Mouse (Mus musculus): ENCODE data around the gene Olfr464. TPM values are rescaled to one million over a fixed set of nuclear protein-coding genes. Genes with fewer than 3 reads are reported as not detected.
A peak's percentile ranks its signal among the peaks of the same experiment; 100 is the strongest.
"Not testable (repeated sequence)": the region's sequence is repeated elsewhere in the genome, so short reads cannot be mapped to it uniquely, and the experiment has no call there.

Gene Olfr464
- polyA plus RNA-seq, 1 experiment from 2014 or later: not detected

DNA sequence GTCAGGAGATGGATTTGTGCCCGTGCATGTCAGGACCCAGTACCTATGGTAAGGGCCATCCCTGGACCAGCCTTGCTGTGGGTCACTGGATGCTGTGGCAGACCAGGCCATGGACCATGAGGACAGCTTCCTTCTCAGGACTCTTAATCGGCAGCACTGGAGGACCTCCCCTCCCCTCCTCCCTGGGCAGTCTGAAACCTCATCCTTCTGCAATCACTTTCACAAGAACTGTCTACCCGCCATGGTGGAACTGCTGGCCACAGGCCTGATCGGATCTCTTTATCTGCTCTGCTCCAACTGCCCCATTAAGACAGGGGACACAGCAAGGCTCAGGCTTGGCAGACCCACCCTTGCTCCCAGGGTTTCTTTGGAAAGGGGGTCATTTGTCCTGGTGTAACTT is 39.1 kb downstream of the Olfr464 start:
- DNase-seq (ENCODE audit: low spot score) (no peak), ATAC-seq (ENCODE audit: low FRiP score, low TSS enrichment) (no peak)
- 67% methylated on average over 4 of the region's 4 CpGs for WGBS
- no peaks in the 10 kb centered on the region for H3K9me3 ChIP-seq (ENCODE audit: control insufficient read depth, low read length)
- H3K4me3 ChIP-seq (ENCODE audit: low read depth, low read length): no peak overlapping the region
- no peak overlapping the region for H3K4me2 ChIP-seq (replicated peaks; ENCODE audit: low read depth)
- TF ChIP-seq CTCF (IDR thresholded peaks at IDR 0.05; ENCODE audit: low read depth) (no peak), EP300 (optimal IDR thresholded peaks at IDR 0.05) (no peak)
- no peaks in the 10 kb centered on the region for H3K36me3 ChIP-seq (ENCODE audit: control insufficient read depth, insufficient read depth, low read length)
- H3K9ac ChIP-seq (ENCODE audit: low read length): no peak overlapping the region
- H3K27me3 ChIP-seq (ENCODE audit: control insufficient read depth, insufficient read depth, low read length): no peaks in the 10 kb centered on the region
- H3K4me1 ChIP-seq (replicated peaks; ENCODE audit: control insufficient read depth, insufficient read depth): no peaks in the 10 kb centered on the region
- no peak overlapping the region for H3K27ac ChIP-seq (replicated peaks)

GRCm38 (mm10) chr11:87879826-87880225 is 40.9 kb downstream of the Olfr464 start:
- WGBS: 68% methylated on average over 9 of the region's 9 CpGs
- H3K9me3 ChIP-seq (ENCODE audit: control insufficient read depth, low read length): no peaks in the 10 kb centered on the region
- no peaks in the 10 kb centered on the region for H3K27me3 ChIP-seq (ENCODE audit: control insufficient read depth, insufficient read depth, low read length)
- no peak overlapping the region for H3K4me2 ChIP-seq (replicated peaks; ENCODE audit: low read depth)
- no peak overlapping the region for H3K9ac ChIP-seq (ENCODE audit: low read length)
- no peaks in the 10 kb centered on the region for H3K4me1 ChIP-seq (replicated peaks; ENCODE audit: control insufficient read depth, insufficient read depth)
- no peak overlapping the region for H3K27ac ChIP-seq (replicated peaks)
- TF ChIP-seq CTCF (IDR thresholded peaks at IDR 0.05; ENCODE audit: low read depth) (no peak), EP300 (optimal IDR thresholded peaks at IDR 0.05) (no peak)
- H3K4me3 ChIP-seq (ENCODE audit: low read depth, low read length): no peak overlapping the region
- DNase-seq (ENCODE audit: low spot score) (no peak), ATAC-seq (ENCODE audit: low FRiP score, low TSS enrichment) (no peak)
- H3K36me3 ChIP-seq (ENCODE audit: control insufficient read depth, insufficient read depth, low read length): no peaks in the 10 kb centered on the region

GRCm38 (mm10) chr11:87875436-87875835 is 45.3 kb downstream of the Olfr464 start, which contains the start of gene Epx:
Epx (minus strand) TSS chr11:87875536.
- Histone ChIP-seq H3K36me3 (ENCODE audit: control insufficient read depth, insufficient read depth, low read length) (no peaks in the 10 kb centered on the region), H3K9ac (ENCODE audit: low read length) (no peak within 1 kb of the TSS), H3K4me2 (replicated peaks; ENCODE audit: low read depth) (no peak within 1 kb of the TSS), H3K4me3 (ENCODE audit: low read depth, low read length) (no peak within 1 kb of the TSS), H3K27me3 (ENCODE audit: control insufficient read depth, insufficient read depth, low read length) (no peaks in the 10 kb centered on the region), H3K27ac (replicated peaks) (no peak within 1 kb of the TSS), H3K9me3 (ENCODE audit: control insufficient read depth, low read length) (no peaks in the 10 kb centered on the region), H3K4me1 (replicated peaks; ENCODE audit: control insufficient read depth, insufficient read depth) (no peaks in the 10 kb centered on the region)
- 73% methylated on average over 6 of the region's 6 CpGs for WGBS
- no peak for DNase-seq (ENCODE audit: low spot score)
- TF ChIP-seq EP300 (optimal IDR thresholded peaks at IDR 0.05): no peak
- TF ChIP-seq CTCF (IDR thresholded peaks at IDR 0.05; ENCODE audit: low read depth): no peak
- no peak for ATAC-seq (ENCODE audit: low FRiP score, low TSS enrichment)

- no peak overlapping the region for H3K4me2 ChIP-seq (replicated peaks; ENCODE audit: low read depth)
- ATAC-seq (ENCODE audit: low FRiP score, low TSS enrichment) (no peak), DNase-seq (ENCODE audit: low spot score) (no peak)
- TF ChIP-seq EP300 (optimal IDR thresholded peaks at IDR 0.05) (no peak), CTCF (IDR thresholded peaks at IDR 0.05; ENCODE audit: low read depth) (no peak)
- no peaks in the 10 kb centered on the region for H3K4me1 ChIP-seq (replicated peaks; ENCODE audit: control insufficient read depth, insufficient read depth)
- no peaks in the 10 kb centered on the region for H3K9me3 ChIP-seq (ENCODE audit: control insufficient read depth, low read length)
- H3K27ac ChIP-seq (replicated peaks): no peak overlapping the region
- no peaks in the 10 kb centered on the region for H3K27me3 ChIP-seq (ENCODE audit: control insufficient read depth, insufficient read depth, low read length)
- WGBS: 24% methylated on average over 8 of the region's 8 CpGs
- H3K9ac ChIP-seq (ENCODE audit: low read length): no peak overlapping the region
- H3K4me3 ChIP-seq (ENCODE audit: low read depth, low read length): no peak overlapping the region
- no peaks in the 10 kb centered on the region for H3K36me3 ChIP-seq (ENCODE audit: control insufficient read depth, insufficient read depth, low read length)
Observed at GRCm38 (mm10) chr11:87871766-87872165, 49.0 kb downstream of the Olfr464 start.

DNA sequence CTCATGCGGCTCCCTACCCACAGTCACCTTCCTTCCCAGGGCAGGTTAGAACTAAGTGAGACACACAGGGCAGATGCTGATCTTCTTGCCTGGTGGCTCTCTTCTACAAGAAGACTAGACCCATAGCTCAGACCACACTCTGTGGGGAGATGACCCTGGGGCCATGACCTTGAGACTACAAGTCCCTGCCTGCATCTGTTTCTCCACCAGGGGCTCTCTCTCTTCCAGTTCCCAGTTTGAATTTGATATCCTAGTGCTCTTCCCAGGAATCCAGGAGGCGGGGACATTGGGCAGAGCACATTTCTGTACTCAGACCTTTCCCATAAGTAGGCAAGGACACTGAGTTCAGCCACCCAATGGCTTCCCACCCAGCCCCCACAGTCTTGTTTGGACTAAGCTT is 50.7 kb downstream of the Olfr464 start:
- 71% methylated on average over 2 of the region's 2 CpGs for WGBS
- Histone ChIP-seq H3K4me2 (replicated peaks; ENCODE audit: low read depth) (no peak overlapping the region), H3K4me1 (replicated peaks; ENCODE audit: control insufficient read depth, insufficient read depth) (no peaks in the 10 kb centered on the region), H3K27ac (replicated peaks) (no peak overlapping the region), H3K9me3 (ENCODE audit: control insufficient read depth, low read length) (no peaks in the 10 kb centered on the region), H3K4me3 (ENCODE audit: low read depth, low read length) (no peak overlapping the region), H3K9ac (ENCODE audit: low read length) (no peak overlapping the region), H3K36me3 (ENCODE audit: control insufficient read depth, insufficient read depth, low read length) (no peaks in the 10 kb centered on the region), H3K27me3 (ENCODE audit: control insufficient read depth, insufficient read depth, low read length) (no peaks in the 10 kb centered on the region)
- ATAC-seq (ENCODE audit: low FRiP score, low TSS enrichment) (no peak), DNase-seq (ENCODE audit: low spot score) (no peak)
- no peak for TF ChIP-seq CTCF (IDR thresholded peaks at IDR 0.05; ENCODE audit: low read depth)
- TF ChIP-seq EP300 (optimal IDR thresholded peaks at IDR 0.05): no peak

DNA sequence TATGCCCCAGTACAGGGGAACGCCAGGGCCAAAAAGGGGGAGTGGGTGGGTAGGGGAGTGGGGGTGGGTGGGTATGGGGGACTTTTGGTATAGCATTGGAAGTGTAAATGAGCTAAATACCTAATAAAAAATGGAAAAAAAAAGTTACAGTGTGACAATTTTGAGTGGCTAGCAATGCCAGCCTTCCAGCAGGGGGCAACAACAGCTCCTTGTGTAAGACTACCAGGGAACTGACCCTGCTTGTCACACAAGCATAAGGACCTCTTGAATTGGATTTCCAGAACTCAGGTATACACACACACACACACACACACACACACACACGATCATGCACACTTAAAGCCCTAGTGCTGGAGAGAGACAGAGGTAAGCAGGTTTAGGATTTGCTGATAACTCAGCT is 53.9 kb downstream of the Olfr464 start:
- WGBS: 67% methylated on average over 1 of the region's 2 CpGs
- not testable (repeated sequence) for ATAC-seq (ENCODE audit: low FRiP score, low TSS enrichment); H3K9ac ChIP-seq (ENCODE audit: low read length); H3K27me3 ChIP-seq (ENCODE audit: control insufficient read depth, insufficient read depth, low read length); H3K9me3 ChIP-seq (ENCODE audit: control insufficient read depth, low read length); H3K4me3 ChIP-seq (ENCODE audit: low read depth, low read length); H3K36me3 ChIP-seq (ENCODE audit: control insufficient read depth, insufficient read depth, low read length); DNase-seq (ENCODE audit: low spot score); H3K4me2 ChIP-seq (replicated peaks; ENCODE audit: low read depth); H3K4me1 ChIP-seq (replicated peaks; ENCODE audit: control insufficient read depth, insufficient read depth); H3K27ac ChIP-seq (replicated peaks)
- peak; percentile 43 for TF ChIP-seq CTCF (IDR thresholded peaks at IDR 0.05; ENCODE audit: low read depth)

Other genes with a start within 250 kb of the Olfr464 start
- gene Supt4a, start 183.4 kb downstream of the Olfr464 start, polyA plus RNA-seq (2015; fragmentation: Nextera tagmentation; extraction: Ambion mirVana): 119 and 121 TPM in 2 replicates
- gene Tspoap1, start 160.4 kb downstream of the Olfr464 start, polyA plus RNA-seq (2015; fragmentation: Nextera tagmentation; extraction: Ambion mirVana): 0.56 and 0.70 TPM in 2 replicates
- gene Mpo, start 127.4 kb downstream of the Olfr464 start, polyA plus RNA-seq (2015; fragmentation: Nextera tagmentation; extraction: Ambion mirVana): 0.52 and 0.74 TPM in 2 replicates
- 0.41 and 0.69 TPM in 2 replicates for gene Lpo, start 92.7 kb downstream of the Olfr464 start, polyA plus RNA-seq (2015; fragmentation: Nextera tagmentation; extraction: Ambion mirVana)
- 4.3 and 4.5 TPM in 2 replicates for gene Mks1, start 67.8 kb downstream of the Olfr464 start, polyA plus RNA-seq (2015; fragmentation: Nextera tagmentation; extraction: Ambion mirVana)
- 0.10 and 0.12 TPM in 2 replicates for gene Epx, start 45.4 kb downstream of the Olfr464 start, polyA plus RNA-seq (2015; fragmentation: Nextera tagmentation; extraction: Ambion mirVana)
- gene Olfr462, start 28.7 kb downstream of the Olfr464 start, polyA plus RNA-seq (2015; fragmentation: Nextera tagmentation; extraction: Ambion mirVana): 0.06 TPM in 1 of 2 replicates, not detected in the other
- not detected in 2 replicates for gene Olfr463, start 23.6 kb downstream of the Olfr464 start, polyA plus RNA-seq (2015; fragmentation: Nextera tagmentation; extraction: Ambion mirVana)
- 14.7 and 14.8 TPM in 2 replicates for gene Dynll2, start 66.6 kb upstream of the Olfr464 start, polyA plus RNA-seq (2015; fragmentation: Nextera tagmentation; extraction: Ambion mirVana)
- gene Srsf1, start 126.4 kb upstream of the Olfr464 start, polyA plus RNA-seq (2015; fragmentation: Nextera tagmentation; extraction: Ambion mirVana): 88.1 and 97.5 TPM in 2 replicates
- gene Vezf1, start 147.3 kb upstream of the Olfr464 start, polyA plus RNA-seq (2015; fragmentation: Nextera tagmentation; extraction: Ambion mirVana): 15.9 and 18.1 TPM in 2 replicates
- 12.8 and 13.7 TPM in 2 replicates for gene Cuedc1, start 177.1 kb upstream of the Olfr464 start, polyA plus RNA-seq (2015; fragmentation: Nextera tagmentation; extraction: Ambion mirVana)